Mouse (Mus musculus): ENCODE results near the gene Primpol. TPM values are rescaled to one million over a fixed set of nuclear protein-coding genes. Genes with fewer than 3 reads are reported as not detected.

Gene Primpol
- total RNA-seq, 2 experiments from 2014 or later = 4.2 to 6.0 TPM

Other genes with a start within 250 kb of the Primpol start
- gene Acsl1, start 146.2 kb downstream of the Primpol start, total RNA-seq (2021) = 10 to 100 TPM; 47.8 to 50.2 TPM
- gene Cenpu, start 65.2 kb downstream of the Primpol start, total RNA-seq (2021) = 1 to 10 TPM; 1.4 to 1.7 TPM
- 10 to 100 TPM; 25.5 to 25.9 TPM for gene Casp3, start 79 bp upstream of the Primpol start, total RNA-seq (2021)
- gene Irf2, start 122.5 kb upstream of the Primpol start, total RNA-seq (2021) = 10 to 100 TPM; 48.9 to 51.1 TPM